Mouse (Mus musculus) activated CD4-positive, CD25-positive, alpha-beta regulatory T cell, adult 4 months (primary cell): ENCODE data around the gene Krt222. TPM values are rescaled to one million over a fixed set of nuclear protein-coding genes. Genes with fewer than 3 reads are reported as not detected.

Experiments used
- ATAC-seq: one replicate; pipeline ENCODE4 v1.8.0; 2017
- polyA plus RNA-seq, 2 experiments: library from polyadenylated mRNA; unstranded; fragments of 100-300 nt; shearing (Covaris generic); gene quantifications; one replicate each; pipeline ENCODE4 v1.2.1; 2017

Gene Krt222
- polyA plus RNA-seq, 2 experiments from 2014 or later: 1.4 to 1.7 TPM

DNA sequence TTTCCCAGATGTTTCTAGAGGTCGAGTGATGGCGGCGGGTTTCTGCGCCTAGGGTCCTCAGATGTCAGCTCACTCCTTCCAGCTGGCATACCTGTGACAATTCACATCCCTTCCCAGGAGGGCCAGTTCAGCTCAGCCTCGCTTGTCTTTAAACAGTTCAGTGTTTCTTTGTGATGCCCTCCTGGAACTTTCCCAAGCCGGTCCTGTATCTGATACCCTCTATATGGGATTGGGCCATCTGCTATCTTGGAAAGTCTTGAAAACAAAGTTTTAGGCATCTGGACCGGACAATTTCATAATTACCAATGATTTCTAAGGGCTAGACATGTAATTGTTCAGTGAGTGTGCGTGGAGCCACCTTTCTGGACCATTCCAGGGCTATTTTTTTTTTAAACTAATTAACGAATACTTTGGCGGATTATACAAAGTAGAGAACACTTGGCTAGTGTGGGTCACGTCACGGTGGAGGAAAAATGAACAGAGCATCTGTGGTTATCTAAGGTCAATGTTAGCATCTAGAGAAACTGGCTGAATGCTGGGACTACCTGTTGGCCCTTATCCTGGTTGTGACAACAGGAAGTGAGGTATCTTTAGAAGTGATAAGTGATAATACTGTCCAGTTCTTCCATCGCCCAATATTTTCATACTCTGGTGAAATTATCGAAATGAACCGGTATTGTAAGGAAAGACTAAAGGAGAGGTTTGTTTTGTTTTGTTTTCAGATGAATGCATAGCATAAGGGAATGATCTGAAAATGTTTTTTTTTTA is 12.7 kb downstream of the Krt222 start:
- peak; percentile 11 for ATAC-seq

DNA sequence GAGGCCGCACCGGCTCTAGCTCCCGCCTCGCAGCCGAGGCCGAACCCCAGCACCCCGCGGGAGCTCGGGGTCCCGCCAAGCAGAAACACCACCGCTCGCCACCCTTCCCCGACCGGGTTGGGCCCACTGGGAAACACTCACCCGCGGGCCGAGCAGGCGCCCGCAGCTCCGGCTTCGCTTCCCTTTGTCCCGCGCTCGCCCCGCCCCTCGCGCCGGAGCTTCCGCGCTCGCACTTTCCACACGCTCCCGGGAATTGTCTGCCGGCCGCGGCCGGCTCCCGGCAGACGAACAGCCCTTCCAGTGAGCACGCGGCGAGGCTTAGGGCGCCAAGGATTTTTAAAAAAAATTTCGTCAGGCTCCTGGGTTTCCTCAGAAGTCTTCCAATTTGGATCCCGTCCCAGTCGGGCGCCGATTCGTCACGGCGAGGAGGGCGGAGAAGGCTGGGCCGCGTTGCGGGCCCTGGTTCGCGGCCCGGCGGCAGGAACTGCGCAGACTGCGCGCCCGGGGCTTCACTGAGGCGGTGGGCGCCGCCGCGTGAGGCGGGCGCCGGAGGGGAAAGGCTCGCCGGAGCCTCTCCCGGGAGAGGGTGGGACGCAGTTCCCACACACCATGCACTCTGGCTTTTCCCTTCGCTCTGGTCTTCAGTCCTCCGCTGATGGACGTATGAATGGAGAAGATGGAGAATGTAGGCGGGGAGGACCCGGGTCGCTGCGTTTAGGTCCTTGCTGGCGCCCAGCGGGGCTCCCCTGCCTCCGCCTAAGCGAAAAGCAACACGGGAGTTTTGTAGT is 13.4 kb downstream of the Krt222 start, which contains the start of gene Smarce1:
Gene Smarce1 (minus strand): TSS at position 757 of the 788 bp plus-strand sequence.
- ATAC-seq: peak; percentile 83

DNA sequence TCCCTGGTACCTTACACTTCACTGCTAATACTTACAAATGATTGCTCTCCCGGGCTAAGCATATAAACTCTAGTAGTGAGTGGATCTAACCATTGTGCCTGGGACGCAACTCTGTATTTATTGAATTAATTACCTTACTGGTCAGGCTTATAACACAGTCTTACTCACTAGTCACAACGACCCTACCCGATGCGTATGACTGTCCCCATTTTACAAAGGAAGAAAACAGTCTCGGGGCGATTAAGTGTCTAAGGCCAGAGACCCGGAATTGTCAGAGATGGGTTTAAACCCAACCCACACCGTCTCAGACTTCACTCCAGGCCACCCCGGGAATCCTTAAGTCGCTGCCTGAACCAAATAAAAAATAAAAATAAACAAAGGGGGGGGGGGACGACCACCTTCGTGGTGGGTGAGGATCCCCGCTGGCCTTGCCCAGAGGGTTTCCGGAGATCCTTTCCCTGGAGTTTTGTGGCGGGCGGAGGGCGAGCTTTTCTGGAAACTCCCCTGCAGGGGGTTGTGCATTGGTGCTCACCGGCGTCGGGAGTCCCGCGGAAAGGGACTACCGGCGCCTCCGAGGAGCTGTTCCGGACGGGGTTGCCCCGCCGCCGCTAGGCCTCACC is 14.1 kb downstream of the Krt222 start:
- ATAC-seq: peak; percentile 57

DNA sequence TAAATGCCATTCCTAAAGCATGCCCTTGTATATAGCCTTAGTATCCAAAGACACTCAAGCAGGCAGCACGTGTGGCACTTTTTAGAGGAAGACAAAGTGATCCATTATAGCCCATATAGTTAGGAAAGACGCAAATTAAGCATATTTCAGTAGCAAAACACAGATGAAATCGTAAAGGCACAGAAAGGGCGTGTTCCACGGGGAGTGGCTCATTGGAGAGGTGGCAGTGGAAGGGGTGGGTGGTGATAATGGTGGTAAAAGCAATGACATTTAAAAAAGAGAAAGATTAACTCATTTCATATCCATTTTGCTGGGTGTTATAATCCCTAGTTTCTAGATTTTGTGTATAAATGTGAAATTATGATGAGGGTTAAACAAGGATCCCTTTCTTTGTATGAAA is 17.6 kb downstream of the Krt222 start:
- no peak for ATAC-seq

DNA sequence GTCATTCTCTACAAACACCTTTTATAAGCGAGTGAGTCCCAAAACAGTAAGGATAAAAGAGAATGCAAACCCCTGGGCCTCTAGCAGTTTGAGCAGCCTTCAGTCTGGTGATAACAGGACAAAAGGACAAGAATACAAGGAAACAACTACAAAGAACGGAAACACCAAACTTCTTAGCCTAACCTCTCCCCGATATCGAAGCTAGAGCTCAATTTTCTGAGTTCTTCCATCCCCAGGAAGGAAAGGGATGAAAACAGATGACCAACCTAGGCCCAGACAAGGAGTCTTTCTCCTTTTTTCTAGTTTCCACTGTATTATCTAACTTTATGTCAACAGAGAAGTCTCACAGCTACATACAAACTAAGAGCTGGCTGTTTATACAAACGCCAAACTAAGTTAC is 20.6 kb downstream of the Krt222 start:
- no peak for ATAC-seq

DNA sequence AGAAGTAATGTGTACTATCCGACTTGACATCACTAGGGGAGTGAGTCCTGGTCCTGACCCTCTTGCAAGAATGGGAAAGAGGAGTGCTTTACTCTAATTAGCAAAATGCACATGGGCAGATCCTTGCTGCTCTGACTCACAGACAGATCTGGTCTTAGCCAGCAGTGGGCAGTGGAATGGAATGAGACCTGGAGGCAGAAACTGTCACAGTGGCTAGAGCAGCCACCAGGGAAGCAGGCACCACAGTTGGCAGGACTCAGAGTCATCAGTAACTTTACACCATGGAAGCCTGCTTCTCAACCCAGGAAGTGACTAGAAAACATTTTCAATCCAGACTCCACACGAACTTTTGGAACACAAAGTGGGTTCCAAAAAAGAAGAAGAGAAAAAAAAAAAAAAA is 22.1 kb downstream of the Krt222 start:
- no peak for ATAC-seq

DNA sequence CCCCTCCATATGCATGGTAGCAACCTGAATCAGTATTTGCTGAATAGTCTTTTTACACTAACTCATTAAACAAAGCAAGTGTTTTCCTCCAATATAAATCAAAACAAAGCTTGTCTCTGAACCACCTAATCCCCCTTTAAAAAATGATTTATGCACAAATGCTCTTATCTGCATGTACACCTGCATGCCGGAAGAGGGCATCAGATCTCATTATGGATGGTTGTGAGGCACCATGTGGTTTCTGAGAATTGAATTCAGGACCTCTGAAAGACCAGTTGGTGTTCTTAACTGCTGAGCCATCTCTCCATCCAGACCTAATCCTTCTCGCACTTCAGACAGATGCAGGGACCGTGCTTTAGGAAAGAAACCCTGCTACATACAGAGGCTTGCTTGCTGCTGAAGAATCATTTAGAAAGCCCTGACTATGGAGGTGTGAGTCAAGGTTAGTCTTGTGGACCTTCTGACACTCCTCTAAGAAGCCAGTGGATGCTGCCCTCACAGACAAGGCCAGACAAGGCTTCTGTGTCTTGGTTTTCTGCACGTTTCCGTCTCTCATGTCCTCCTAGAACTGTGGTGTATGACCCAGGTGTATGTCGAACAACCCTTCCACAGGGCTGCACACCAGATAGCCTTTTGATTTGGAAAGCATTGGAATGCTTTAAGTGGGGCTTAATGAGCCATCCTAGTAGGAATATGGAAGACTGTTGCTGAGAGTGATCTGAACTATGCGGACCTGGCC is 26.5 kb downstream of the Krt222 start:
- no peak for ATAC-seq

DNA sequence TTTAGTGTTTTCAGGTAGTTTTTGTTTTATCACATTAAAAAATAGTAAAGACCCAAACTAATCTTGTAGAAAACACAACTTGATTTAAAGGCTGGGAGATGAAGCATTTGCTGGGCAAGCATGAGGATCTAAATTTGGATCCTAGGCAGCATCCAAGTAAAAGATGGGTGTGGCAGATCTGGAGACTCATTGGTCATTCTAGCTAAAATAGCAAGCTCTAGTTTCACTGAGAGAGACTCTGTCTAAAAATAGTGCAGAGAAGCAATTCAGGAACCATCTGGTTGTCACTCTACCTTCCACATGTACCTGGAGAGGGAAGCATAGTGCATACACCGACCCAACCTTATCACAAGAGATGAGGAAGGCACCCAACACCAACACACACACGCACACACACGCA is 27.7 kb downstream of the Krt222 start:
- no peak for ATAC-seq

DNA sequence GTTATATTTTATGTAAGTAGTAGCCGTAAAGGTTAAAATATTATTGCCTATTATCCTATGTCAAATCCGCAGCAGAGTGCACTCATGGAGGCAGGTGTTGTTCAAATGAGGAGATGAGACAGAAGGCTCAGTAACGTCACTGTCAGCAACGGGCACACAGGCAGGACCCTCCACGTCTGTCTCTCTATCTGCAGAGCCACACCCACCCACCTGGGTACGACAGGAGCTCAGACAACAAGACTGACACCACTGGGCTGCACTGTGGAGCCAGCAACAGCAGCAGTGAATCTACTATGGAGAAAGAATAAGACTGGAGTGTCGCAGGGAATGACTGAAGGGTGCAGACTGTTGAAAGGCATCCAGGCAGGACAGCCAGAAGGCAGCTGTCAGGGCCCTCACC is 31.2 kb downstream of the Krt222 start:
- ATAC-seq: no peak

DNA sequence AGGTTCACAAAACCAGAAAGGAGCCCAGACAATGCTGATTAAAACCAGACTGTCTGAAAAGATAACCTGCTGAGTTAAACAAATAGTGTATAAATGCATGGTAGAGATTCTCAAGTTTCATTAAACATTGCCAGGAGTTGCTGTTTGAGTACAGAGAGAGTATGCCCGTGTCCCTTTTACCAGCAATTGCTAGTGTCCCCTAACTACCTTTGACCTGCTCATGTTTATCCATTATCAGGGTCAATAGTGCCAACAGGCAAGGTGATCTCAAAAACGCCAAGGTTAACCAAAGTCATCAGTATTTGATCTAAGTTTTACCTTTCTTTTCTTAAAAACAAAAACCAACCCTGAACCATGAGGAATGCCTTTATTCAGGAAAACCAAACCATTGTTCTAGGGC is 31.9 kb downstream of the Krt222 start:
- no peak for ATAC-seq

DNA sequence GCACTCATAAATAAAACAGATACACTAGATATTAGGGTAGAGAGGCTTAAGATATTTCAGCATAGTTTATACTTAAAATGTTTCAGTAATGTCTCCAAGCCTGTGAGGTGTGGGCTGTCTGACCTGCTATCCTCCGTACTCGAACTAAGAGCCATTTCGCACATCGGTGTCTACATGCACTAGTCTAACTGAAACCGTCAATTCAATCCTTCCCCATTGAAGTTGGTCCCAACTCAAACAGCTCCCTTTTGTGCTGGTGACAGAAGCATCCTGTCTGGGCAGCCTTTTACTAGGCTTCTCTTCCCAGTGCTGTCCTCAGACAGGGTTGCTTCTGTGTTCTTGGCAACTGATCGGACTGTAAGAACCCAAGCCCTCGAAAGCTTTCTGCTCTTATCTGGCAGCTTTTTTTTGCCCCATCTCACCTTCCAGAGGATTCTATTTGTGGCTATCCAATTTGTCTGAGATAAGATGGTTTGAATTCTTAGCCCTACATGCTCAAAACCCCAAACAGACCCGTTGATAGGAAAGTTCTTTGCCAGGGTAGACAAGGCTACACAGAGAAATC is 35.7 kb downstream of the Krt222 start:
- no peak for ATAC-seq

DNA sequence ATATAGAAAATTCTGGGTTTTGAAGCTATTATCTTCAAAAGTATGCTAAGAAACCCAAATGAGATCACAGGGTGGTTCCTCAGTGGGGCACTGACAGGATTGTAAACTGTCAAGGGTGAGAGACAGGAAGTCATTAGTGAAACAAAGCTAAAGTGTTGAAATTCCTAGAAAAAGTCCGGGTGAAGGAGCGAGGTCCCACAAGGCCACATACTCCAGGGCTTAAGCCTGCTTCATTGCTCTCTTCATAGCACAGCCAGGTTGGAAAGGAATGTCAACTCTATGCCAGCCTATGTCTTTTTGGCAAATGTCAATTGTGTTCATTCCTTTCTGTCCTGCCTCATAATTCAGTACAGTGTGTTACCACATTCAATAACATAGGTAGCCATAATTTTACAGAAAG is 36.4 kb downstream of the Krt222 start:
- ATAC-seq: no peak

DNA sequence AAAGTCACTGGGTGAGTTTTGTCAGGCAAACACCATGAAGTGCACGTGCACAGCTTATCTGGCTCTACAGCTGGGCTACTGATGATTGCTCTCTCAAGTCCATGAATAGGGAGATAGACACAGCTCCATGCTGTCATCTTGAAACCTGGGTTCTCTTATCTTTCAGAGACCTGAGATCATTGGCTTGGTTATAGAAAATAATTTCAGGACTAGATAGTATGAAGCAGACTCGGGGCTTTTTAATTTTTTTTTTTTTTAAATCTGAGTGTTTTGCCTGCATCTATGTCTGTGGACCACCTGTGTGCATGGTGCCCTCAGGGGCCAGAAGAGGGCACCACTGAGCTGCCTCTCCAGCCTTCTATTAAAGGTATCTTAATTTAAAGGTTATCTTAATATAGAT is 36.9 kb downstream of the Krt222 start:
- ATAC-seq: no peak

DNA sequence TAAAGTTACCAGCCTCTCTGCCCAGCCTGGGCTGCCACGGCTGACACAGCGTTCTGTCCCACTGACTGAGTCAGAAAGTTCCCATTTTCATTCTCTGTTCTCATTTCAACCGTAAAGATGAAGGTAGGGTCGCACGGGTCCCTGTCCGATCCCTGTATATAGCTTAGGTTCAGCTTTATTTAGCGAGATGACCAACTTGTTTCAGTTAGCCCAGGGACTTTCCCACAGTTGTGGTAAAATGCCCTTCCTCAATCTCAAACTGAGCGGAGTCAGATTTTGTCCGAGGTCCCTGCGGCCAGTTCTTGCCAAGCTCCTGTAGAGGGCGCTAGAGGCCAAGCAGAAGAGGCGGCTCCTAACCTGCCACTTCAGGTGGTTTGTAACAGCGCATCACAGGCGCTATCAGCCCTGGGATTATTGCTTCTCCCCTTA is 54.7 kb downstream of the Krt222 start:
- peak; percentile 72 for ATAC-seq

DNA sequence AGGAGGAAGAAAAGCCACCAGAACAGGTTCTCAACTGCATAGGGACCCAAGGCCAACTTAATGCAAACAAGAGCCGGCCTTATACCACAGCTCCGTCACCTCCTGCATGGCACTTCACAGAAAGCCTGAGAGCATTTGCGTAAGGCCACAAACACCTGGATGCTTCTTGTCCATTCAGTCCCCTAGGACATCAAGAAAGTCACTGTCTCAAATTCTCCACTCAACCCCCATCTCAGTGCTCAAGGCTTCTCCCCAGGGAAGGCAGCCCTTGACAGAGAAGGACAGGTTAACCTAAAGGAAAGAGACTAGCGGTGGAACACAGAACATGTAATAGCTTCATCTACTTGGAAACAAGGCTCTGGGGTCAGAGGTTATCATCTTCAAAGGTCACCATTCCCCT is 56.5 kb downstream of the Krt222 start:
- ATAC-seq: no peak

DNA sequence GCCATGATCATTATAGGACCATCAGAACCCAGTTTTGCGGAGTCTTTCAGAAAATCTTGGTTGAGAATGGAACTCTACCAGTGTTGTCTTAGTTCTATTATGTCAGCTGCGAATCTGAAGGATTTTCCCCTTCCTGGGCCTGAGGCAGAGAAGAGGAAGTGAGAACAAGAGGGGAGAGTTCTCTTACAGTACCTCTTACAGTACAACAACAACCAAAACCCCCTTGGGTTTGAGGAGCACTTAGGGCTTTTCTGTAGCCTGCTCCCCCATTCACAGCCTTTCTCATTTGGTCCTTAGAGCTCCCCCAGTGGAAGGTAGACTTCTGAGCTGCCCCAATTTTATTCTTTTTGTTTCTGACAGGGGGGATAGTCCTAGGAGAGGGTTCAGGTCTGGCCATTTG is 57.0 kb downstream of the Krt222 start:
- ATAC-seq: no peak

Other genes starting within 250 kb of the Krt222 start
- gene Top2a, start 219.9 kb downstream of the Krt222 start, polyA plus RNA-seq: 100 to 1,000 TPM; 118 to 121 TPM
- 10 to 100 TPM; 33.7 to 43.6 TPM for gene Igfbp4, start 202.8 kb downstream of the Krt222 start, polyA plus RNA-seq
- gene Tns4, start 154.8 kb downstream of the Krt222 start, polyA plus RNA-seq: not detected
- 100 to 1,000 TPM; 243 to 261 TPM for gene Ccr7, start 89.0 kb downstream of the Krt222 start, polyA plus RNA-seq
- gene Smarce1, start 13.1 kb downstream of the Krt222 start, polyA plus RNA-seq: 100 to 1,000 TPM; 133 to 172 TPM
- gene Krt24, start 41.2 kb upstream of the Krt222 start, polyA plus RNA-seq: not detected
- gene Krt25, start 78.9 kb upstream of the Krt222 start, polyA plus RNA-seq: not detected
- gene Krt26, start 93.9 kb upstream of the Krt222 start, polyA plus RNA-seq: not detected
- under 1 TPM in 1 of 2 experiments, not detected in 1; 0.21 TPM for gene Krt27, start 107.0 kb upstream of the Krt222 start, polyA plus RNA-seq
- not detected for gene Krt28, start 130.8 kb upstream of the Krt222 start, polyA plus RNA-seq
- gene Krt10, start 145.3 kb upstream of the Krt222 start, polyA plus RNA-seq: 1 to 10 TPM; 3.6 to 4.2 TPM
- not detected for gene Krt12, start 178.2 kb upstream of the Krt222 start, polyA plus RNA-seq
- under 1 TPM in 1 of 2 experiments, not detected in 1; 0.17 TPM for gene Krt20, start 194.1 kb upstream of the Krt222 start, polyA plus RNA-seq
- gene Krt23, start 249.1 kb upstream of the Krt222 start, polyA plus RNA-seq: not detected